Mouse (Mus musculus): ENCODE measurements at regions not wholly inside any gene's neighbourhood (a gene's known extent, or its start where the extent isn't known, plus 50 kb on each side); places are given as distances from the start of the nearest gene placed in this dataset. TPM values are rescaled to one million over a fixed set of nuclear protein-coding genes. Genes with fewer than 3 reads are reported as not detected.
A peak's percentile ranks its signal among the peaks of the same experiment; 100 is the strongest.
"Not testable (repeated sequence)": the region's sequence is repeated elsewhere in the genome, so short reads cannot be mapped to it uniquely, and the experiment has no call there.

DNA sequence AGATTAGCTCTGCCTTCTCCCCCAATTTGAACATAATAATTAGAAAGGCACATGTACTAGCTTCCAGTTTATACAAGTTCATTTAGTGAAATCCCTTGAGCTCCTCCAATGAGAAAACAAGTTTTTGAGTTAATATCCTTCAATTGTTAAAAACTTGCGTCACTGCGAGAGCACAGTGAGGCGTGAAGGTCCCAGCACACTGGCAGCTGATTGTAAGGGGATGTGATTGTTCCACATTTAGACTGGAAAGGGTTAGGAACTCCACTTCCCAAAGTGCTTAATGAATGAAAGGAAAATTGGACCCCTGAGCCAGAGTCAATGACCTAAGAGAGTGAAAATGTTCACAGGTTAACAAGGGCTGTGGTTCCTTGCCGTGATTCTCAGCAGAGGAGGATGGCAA lies 93.9 kb upstream of the Meox2 start:
- WGBS: 68% methylated on average over 4 of the region's 4 CpGs
- no peaks in the 10 kb centered on the region for H3K27me3 ChIP-seq (replicated peaks)
- H3K4me1 ChIP-seq: no peaks in the 10 kb centered on the region
- no peak overlapping the region for H3K4me2 ChIP-seq
- no peak overlapping the region for H3K27ac ChIP-seq (replicated peaks)
- H3K36me3 ChIP-seq: no peaks in the 10 kb centered on the region
- no peak for ATAC-seq (ENCODE audit: extremely low read depth, insufficient number of reproducible peaks, low FRiP score, low TSS enrichment)
- H3K4me3 ChIP-seq: no peak overlapping the region
- H3K9me3 ChIP-seq: no peaks in the 10 kb centered on the region
- H3K9ac ChIP-seq: no peak overlapping the region

DNA sequence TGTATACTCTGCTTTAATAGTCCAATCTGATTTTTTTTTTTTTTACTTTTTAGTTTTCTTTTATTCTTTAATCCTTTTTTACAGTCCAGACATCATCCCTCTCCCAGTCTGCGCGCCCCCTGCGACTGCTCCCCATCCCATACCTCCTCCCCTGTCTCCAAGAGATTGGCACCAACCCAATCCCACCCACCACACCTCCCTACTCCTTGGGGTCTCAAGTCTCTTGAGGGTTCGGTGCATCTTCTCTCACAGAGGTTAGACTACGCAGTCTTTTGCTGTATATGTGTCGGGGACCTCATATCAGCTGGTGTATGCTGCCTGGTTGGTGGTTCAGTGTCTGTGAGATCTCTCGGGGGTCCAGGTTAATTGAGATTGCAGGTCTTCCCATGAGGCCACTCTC lies 93.4 kb upstream of the Meox2 start:
- not testable (repeated sequence) for H3K4me3 ChIP-seq; H3K9me3 ChIP-seq; H3K9ac ChIP-seq; H3K27me3 ChIP-seq (replicated peaks); ATAC-seq (ENCODE audit: extremely low read depth, insufficient number of reproducible peaks, low FRiP score, low TSS enrichment); H3K4me1 ChIP-seq; H3K27ac ChIP-seq (replicated peaks); H3K36me3 ChIP-seq; H3K4me2 ChIP-seq
- 81% methylated on average over 7 of the region's 7 CpGs for WGBS

DNA sequence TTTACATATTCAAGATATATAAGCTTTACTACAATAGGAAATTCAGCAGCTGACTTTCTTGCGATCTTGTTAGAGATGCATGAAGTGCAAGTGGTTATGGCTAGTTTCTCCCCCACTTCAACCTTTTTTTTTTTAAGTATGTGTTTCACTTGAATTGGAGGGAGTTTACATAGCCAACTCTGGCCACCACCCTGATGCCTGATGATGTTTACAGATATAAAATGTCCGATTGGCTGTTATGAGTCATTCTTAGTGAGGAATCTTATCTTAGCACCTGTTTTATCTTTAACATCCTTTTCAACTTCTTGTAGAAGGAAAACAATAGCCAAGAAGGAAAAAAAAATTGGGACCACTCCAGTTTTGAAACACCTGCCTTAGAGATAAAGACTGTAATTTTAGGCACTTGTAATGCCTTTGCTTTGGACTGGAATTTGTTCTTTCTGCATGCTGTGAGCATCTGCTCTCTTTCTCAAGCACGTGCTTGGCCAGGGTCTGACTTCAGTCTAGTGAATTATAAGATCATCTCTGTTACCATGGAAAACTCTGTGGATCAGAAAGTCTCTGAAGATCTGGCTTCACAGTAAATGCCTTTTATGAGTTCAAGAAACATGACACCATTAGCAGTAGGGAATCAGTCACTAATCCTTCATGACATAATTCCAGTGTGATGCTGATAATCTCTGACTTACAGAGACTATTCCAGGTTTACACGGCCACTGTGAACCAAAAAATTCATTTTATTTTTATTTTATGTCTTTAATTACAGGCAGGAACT lies 92.7 kb upstream of the Meox2 start:
- no peaks in the 10 kb centered on the region for H3K4me1 ChIP-seq
- WGBS: 55% methylated on average over 4 of the region's 4 CpGs
- H3K27me3 ChIP-seq (replicated peaks): no peaks in the 10 kb centered on the region
- H3K4me3 ChIP-seq: no peak overlapping the region
- H3K36me3 ChIP-seq: no peaks in the 10 kb centered on the region
- H3K4me2 ChIP-seq: no peak overlapping the region
- no peak overlapping the region for H3K9ac ChIP-seq
- ATAC-seq (ENCODE audit: extremely low read depth, insufficient number of reproducible peaks, low FRiP score, low TSS enrichment): no peak
- H3K27ac ChIP-seq (replicated peaks): no peak overlapping the region
- H3K9me3 ChIP-seq: no peaks in the 10 kb centered on the region

DNA sequence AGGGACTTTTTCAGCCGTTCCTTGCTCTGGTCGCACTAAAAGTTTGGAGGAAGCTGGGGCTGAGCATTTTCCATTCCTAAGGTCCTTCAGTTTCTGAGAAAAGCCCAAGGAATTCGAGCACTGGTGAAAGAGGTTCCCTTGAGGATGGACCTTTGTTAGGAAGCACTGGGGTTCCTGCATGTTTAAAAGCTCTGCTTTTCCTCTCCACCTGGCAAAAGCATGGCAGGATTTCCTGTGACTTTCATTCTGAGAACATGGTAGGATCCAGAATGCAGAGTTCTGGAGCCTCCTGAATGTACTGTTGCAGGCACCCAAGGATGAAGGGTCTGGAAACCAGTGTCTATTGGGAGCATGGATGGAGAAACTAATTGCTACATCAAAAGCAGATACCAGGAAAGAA lies 61.1 kb upstream of the Meox2 start:
- Histone ChIP-seq H3K4me1 (no peaks in the 10 kb centered on the region), H3K9ac (no peak overlapping the region), H3K9me3 (no peaks in the 10 kb centered on the region), H3K4me2 (no peak overlapping the region), H3K27me3 (replicated peaks) (no peaks in the 10 kb centered on the region), H3K4me3 (no peak overlapping the region), H3K27ac (replicated peaks) (no peak overlapping the region), H3K36me3 (no peaks in the 10 kb centered on the region)
- ATAC-seq (ENCODE audit: extremely low read depth, insufficient number of reproducible peaks, low FRiP score, low TSS enrichment): no peak
- WGBS: 48% methylated on average over 3 of the region's 3 CpGs

DNA sequence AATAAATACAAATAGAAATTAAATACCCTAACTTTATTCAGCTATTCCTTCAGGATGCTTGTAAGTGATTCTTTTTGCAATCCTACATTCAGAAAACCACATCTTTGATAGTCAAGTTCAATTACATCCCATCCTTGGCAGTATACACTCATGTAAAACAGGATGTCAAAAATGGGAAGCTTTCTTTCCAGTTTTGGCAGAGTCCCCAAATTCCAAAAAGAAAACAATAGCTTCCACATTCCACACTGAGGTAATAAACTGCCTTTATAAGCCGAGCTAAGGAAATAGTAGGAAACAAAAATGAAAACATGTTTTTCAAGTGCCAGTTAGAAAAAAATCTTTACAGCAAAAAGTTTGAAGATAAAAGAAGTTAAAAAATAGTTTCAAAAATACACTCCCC lies 57.7 kb upstream of the Meox2 start:
- Histone ChIP-seq H3K27ac (replicated peaks) (no peak overlapping the region), H3K4me1 (no peaks in the 10 kb centered on the region), H3K4me2 (no peak overlapping the region), H3K9me3 (no peaks in the 10 kb centered on the region), H3K27me3 (replicated peaks) (no peaks in the 10 kb centered on the region), H3K36me3 (no peaks in the 10 kb centered on the region), H3K4me3 (no peak overlapping the region), H3K9ac (no peak overlapping the region)
- ATAC-seq (ENCODE audit: extremely low read depth, insufficient number of reproducible peaks, low FRiP score, low TSS enrichment): no peak
- WGBS: 39% methylated on average over 1 of the region's 1 CpGs

DNA sequence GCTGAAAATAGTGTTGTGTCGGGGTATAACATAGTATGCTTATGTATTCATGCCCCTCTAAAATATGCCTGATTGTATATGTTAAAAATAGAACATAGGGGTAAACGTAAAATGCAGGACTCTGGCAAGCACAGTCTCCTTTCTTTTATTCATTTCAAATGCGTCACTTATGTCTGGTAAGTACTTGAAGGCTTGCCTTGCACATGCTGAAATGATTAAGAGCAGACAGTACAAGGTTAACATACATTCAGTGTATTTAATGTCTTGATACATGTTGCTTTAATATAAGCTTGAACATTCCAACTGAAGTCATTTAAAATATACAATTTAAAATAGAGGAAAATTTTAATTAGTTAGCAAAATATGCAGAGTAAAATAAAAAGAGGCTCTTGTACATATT lies 50.9 kb upstream of the Meox2 start:
- 60% methylated on average over 3 of the region's 3 CpGs for WGBS
- no peak for ATAC-seq (ENCODE audit: extremely low read depth, insufficient number of reproducible peaks, low FRiP score, low TSS enrichment)
- H3K27ac ChIP-seq (replicated peaks): no peak overlapping the region
- H3K36me3 ChIP-seq: no peaks in the 10 kb centered on the region
- no peak overlapping the region for H3K4me3 ChIP-seq
- H3K9ac ChIP-seq: no peak overlapping the region
- H3K4me2 ChIP-seq: no peak overlapping the region
- no peaks in the 10 kb centered on the region for H3K27me3 ChIP-seq (replicated peaks)
- no peaks in the 10 kb centered on the region for H3K4me1 ChIP-seq
- no peaks in the 10 kb centered on the region for H3K9me3 ChIP-seq

Small RNAs in the stretch of these regions (microRNA-seq; reads per million reads assigned to microRNA genes)
- gene Gm44326 (not detected), gene Mir5099 (164 reads per million, percentile 61 among the genes with 10 or more reads in this experiment)

Measured in heart, embryonic 13.5 days (tissue).